Mouse (Mus musculus) C2C12 (cell line): ENCODE data around the gene Armc10.

Experiments used
- CEBPB ChIP-seq: IDR thresholded peaks from one replicate; pipeline ENCODE4 v1.6.1; 2011; ENCODE audit warnings: low read depth, mild to moderate bottlenecking, control low read depth, moderate library complexity
- CTCF ChIP-seq: IDR thresholded peaks from one replicate; pipeline ENCODE4 v1.5.1; 2011; ENCODE audit not compliant: control insufficient read depth, insufficient read depth, insufficient read length
- USF1 ChIP-seq: IDR thresholded peaks from one replicate; pipeline ENCODE4 v1.6.1; 2011; ENCODE audit warnings: low read depth, mild to moderate bottlenecking, control low read depth, moderate library complexity

DNA sequence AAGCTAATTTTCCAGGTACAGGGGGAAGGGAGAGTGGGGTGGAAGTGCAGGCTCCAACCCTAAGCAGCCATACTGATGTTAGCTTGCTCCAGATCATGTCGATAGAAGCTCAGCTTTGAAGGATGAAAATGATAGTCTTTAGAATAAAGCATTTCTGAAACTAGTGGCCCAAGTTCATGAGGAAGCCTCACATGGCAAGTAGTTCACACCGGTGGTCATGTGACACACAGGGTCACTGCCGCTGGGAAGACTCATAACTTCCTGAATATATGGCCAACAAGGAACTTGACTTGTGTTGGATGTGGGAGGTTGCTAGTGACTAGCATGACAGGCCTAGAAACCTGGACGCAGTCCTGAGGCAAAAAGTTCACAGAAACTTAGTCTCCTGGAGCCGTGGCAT, 46.6 kb downstream of the Armc10 start:
- no peak for TF ChIP-seq USF1
- TF ChIP-seq CEBPB, result no peak
- no peak for TF ChIP-seq CTCF
